Mouse (Mus musculus): ENCODE measurements around the gene Dip2c. TPM values are rescaled to one million over a fixed set of nuclear protein-coding genes. Genes with fewer than 3 reads are reported as not detected.

The Dip2c gene
- total RNA-seq, 1 experiment from 2014 or later, result 29.0 TPM

Other genes with a start within 250 kb of the Dip2c start
- gene Larp4b, start 182.6 kb upstream of the Dip2c start, total RNA-seq (2021), result 66.6 and 75.1 TPM in 2 replicates

Measured in adrenal gland, postnatal 25 days (tissue).